9 mouse cellular contexts compared by ENCODE assay signal in genomic region chr3:27467505-27468020, GRCm38 (mm10).
DNase-seq lines count a peak whose midpoint lies in the region; ATAC-seq and TF ChIP-seq lines count a peak whose summit lies in the region.
"Had no signal": no experiment of that assay in that cellular context is flagged by ENCODE, and none has a peak within 500 bp of the region (broad histone marks: within the 10 kb centered on the region; RNA-seq: fewer than 3 reads in every experiment).

No protein-coding gene starts in this region.

- TF ChIP-seq CTCF in kidney, postnatal 0 days (IDR thresholded peaks at IDR 0.05; ENCODE audit: low read depth): peak; percentile 55; the same call in 1 of the 2 replicates
- TF ChIP-seq CTCF in ES-Bruce4 (IDR thresholded peaks at IDR 0.05; ENCODE audit: low read depth, low read length): peak; percentile 78
- TF ChIP-seq CTCF in bone marrow, adult 2 months (IDR thresholded peaks at IDR 0.05; ENCODE audit: control insufficient read depth, insufficient read depth, low read length): peak; percentile 50; the same call in 1 of the 2 replicates

- H3K27me3 ChIP-seq in kidney, postnatal 0 days (ENCODE audit: insufficient read depth, low read length): no peaks in the 10 kb centered on the region
- H3K27me3 ChIP-seq in kidney, embryonic 15.5 days: no peaks in the 10 kb centered on the region
- no peaks in the 10 kb centered on the region for H3K27me3 ChIP-seq in ES-Bruce4 (ENCODE audit: control insufficient read depth, insufficient read depth, low read length, poor library complexity, severe bottlenecking)
- H3K27me3 ChIP-seq in forebrain, embryonic 14.5 days (replicated peaks; ENCODE audit: control insufficient read depth, insufficient read depth, low read length): no peaks in the 10 kb centered on the region
- H3K27me3 ChIP-seq: hindbrain, embryonic 15.5 days had no signal

- no peak for TF ChIP-seq POLR2A in ES-Bruce4 (IDR thresholded peaks at IDR 0.05; ENCODE audit: insufficient read depth, low read length)
- TF ChIP-seq POLR2A in bone marrow, adult 2 months (IDR thresholded peaks at IDR 0.05; ENCODE audit: borderline replicate concordance, control insufficient read depth, low read depth, low read length): no peak

- no peak overlapping the region for H3K9ac ChIP-seq in kidney, postnatal 0 days (ENCODE audit: low read depth, low read length)
- H3K9ac ChIP-seq in kidney, embryonic 15.5 days: no peak overlapping the region
- H3K9ac ChIP-seq in ES-Bruce4 (ENCODE audit: low read depth, poor library complexity, severe bottlenecking): no peak overlapping the region
- H3K9ac ChIP-seq in forebrain, embryonic 14.5 days (ENCODE audit: low read length): no peak overlapping the region
- H3K9ac ChIP-seq: hindbrain, embryonic 15.5 days had no signal

- ATAC-seq in kidney, postnatal 0 days (replicated peaks; ENCODE audit: low FRiP score, low read depth): no peak
- ATAC-seq in kidney, embryonic 15.5 days (replicated peaks; ENCODE audit: low FRiP score): no peak
- ATAC-seq in forebrain, embryonic 14.5 days: no peak

- WGBS in kidney, postnatal 0 days: 74% methylated on average over 11 of the region's 11 CpGs
- 79% methylated on average over 11 of the region's 11 CpGs for WGBS in kidney, embryonic 15.5 days
- 82% methylated on average over 11 of the region's 11 CpGs for WGBS in bone marrow, adult 2 months
- WGBS in forebrain, embryonic 14.5 days: 84% methylated on average over 11 of the region's 11 CpGs

- no peak for TF ChIP-seq EP300 in ES-Bruce4 (IDR thresholded peaks at IDR 0.05; ENCODE audit: insufficient read depth, low read depth, low read length)

- H3K36me3 ChIP-seq in kidney, postnatal 0 days (ENCODE audit: insufficient read depth, low read length): peaks cover 49% of the 10 kb centered on the region
- peaks cover 73% of the 10 kb centered on the region for H3K36me3 ChIP-seq in kidney, embryonic 15.5 days
- H3K36me3 ChIP-seq in ES-Bruce4 (ENCODE audit: control insufficient read depth, insufficient read depth, low read length, poor library complexity, severe bottlenecking): no peaks in the 10 kb centered on the region
- no peaks in the 10 kb centered on the region for H3K36me3 ChIP-seq in forebrain, embryonic 14.5 days (ENCODE audit: control insufficient read depth, insufficient read depth, low read length)
- H3K36me3 ChIP-seq: hindbrain, embryonic 15.5 days had no signal

- no peak overlapping the region for H3K4me2 ChIP-seq in kidney, postnatal 0 days (ENCODE audit: low read length)
- no peak overlapping the region for H3K4me2 ChIP-seq in kidney, embryonic 15.5 days
- H3K4me2 ChIP-seq in forebrain, embryonic 14.5 days (ENCODE audit: low read length): no peak overlapping the region
- H3K4me2 ChIP-seq: hindbrain, embryonic 15.5 days had no signal

- H3K9me3 ChIP-seq in kidney, postnatal 0 days (replicated peaks; ENCODE audit: low read length): no peaks in the 10 kb centered on the region
- no peaks in the 10 kb centered on the region for H3K9me3 ChIP-seq in kidney, embryonic 15.5 days (replicated peaks)
- H3K9me3 ChIP-seq in ES-Bruce4 (replicated peaks; ENCODE audit: control insufficient read depth, insufficient read depth, low read length, poor library complexity, severe bottlenecking): no peaks in the 10 kb centered on the region
- H3K9me3 ChIP-seq in forebrain, embryonic 14.5 days (replicated peaks; ENCODE audit: control insufficient read depth, low read length): no peaks in the 10 kb centered on the region
- H3K9me3 ChIP-seq: hindbrain, embryonic 15.5 days had no signal

- no peak overlapping the region for H3K27ac ChIP-seq in kidney, postnatal 0 days
- no peak overlapping the region for H3K27ac ChIP-seq in kidney, embryonic 15.5 days
- no peak overlapping the region for H3K27ac ChIP-seq in ES-Bruce4 (ENCODE audit: insufficient read depth, low read length)
- H3K27ac ChIP-seq in bone marrow, adult 2 months (ENCODE audit: control insufficient read depth, insufficient read depth, low read depth, low read length, poor library complexity): no peak overlapping the region
- H3K27ac ChIP-seq in forebrain, embryonic 14.5 days (ENCODE audit: low read depth, low read length): no peak overlapping the region
- H3K27ac ChIP-seq: hindbrain, embryonic 15.5 days had no signal

- DNase-seq in kidney, postnatal 0 days (ENCODE audit: low spot score): no peak
- DNase-seq in lung, postnatal 36 days: peak; percentile 34
- DNase-seq in forebrain, embryonic 14.5 days (ENCODE audit: low spot score): no peak
- no peak for DNase-seq in natural killer cell, adult 2 months (ENCODE audit: low spot score in 2 of 2)
- DNase-seq: cerebellum, adult 8-10 months had no signal

- H3K4me3 ChIP-seq in kidney, postnatal 0 days (replicated peaks; ENCODE audit: low read depth, low read length): no peak overlapping the region
- H3K4me3 ChIP-seq in kidney, embryonic 15.5 days (replicated peaks): no peak overlapping the region
- H3K4me3 ChIP-seq in ES-Bruce4 (ENCODE audit: low read depth, low read length): no peak overlapping the region
- H3K4me3 ChIP-seq in bone marrow, adult 2 months (replicated peaks; ENCODE audit: control insufficient read depth, low read depth, low read length): no peak overlapping the region
- no peak overlapping the region for H3K4me3 ChIP-seq in forebrain, embryonic 14.5 days (ENCODE audit: low read depth, low read length)
- H3K4me3 ChIP-seq: hindbrain, embryonic 15.5 days had no signal

- H3K4me1 ChIP-seq in kidney, postnatal 0 days (replicated peaks; ENCODE audit: insufficient read depth, low read length): no peaks in the 10 kb centered on the region
- H3K4me1 ChIP-seq in kidney, embryonic 15.5 days: peaks cover 4% of the 10 kb centered on the region; the same call in 1 of the 2 replicates
- no peaks in the 10 kb centered on the region for H3K4me1 ChIP-seq in ES-Bruce4 (ENCODE audit: control insufficient read depth, insufficient read depth, low read length)
- H3K4me1 ChIP-seq in bone marrow, adult 2 months (ENCODE audit: control insufficient read depth, insufficient read depth, low read length): no peaks in the 10 kb centered on the region
- H3K4me1 ChIP-seq in forebrain, embryonic 14.5 days (ENCODE audit: control insufficient read depth, insufficient read depth, low read length): no peaks in the 10 kb centered on the region
- H3K4me1 ChIP-seq: hindbrain, embryonic 15.5 days had no signal
